Mouse (Mus musculus) effector memory CD4-positive, alpha-beta T cell, adult 7 months (primary cell): Measurements from ENCODE around the gene Arhgef7. TPM values are rescaled to one million over a fixed set of nuclear protein-coding genes. Genes with fewer than 3 reads are reported as not detected.

Experiments
- polyA plus RNA-seq: library from polyadenylated mRNA; unstranded; fragments of 100-300 nt; shearing (Covaris generic); gene quantifications from one replicate; pipeline ENCODE4 v1.2.1, GENCODE M21; 2017

The Arhgef7 gene
- polyA plus RNA-seq: 14.1 TPM

DNA sequence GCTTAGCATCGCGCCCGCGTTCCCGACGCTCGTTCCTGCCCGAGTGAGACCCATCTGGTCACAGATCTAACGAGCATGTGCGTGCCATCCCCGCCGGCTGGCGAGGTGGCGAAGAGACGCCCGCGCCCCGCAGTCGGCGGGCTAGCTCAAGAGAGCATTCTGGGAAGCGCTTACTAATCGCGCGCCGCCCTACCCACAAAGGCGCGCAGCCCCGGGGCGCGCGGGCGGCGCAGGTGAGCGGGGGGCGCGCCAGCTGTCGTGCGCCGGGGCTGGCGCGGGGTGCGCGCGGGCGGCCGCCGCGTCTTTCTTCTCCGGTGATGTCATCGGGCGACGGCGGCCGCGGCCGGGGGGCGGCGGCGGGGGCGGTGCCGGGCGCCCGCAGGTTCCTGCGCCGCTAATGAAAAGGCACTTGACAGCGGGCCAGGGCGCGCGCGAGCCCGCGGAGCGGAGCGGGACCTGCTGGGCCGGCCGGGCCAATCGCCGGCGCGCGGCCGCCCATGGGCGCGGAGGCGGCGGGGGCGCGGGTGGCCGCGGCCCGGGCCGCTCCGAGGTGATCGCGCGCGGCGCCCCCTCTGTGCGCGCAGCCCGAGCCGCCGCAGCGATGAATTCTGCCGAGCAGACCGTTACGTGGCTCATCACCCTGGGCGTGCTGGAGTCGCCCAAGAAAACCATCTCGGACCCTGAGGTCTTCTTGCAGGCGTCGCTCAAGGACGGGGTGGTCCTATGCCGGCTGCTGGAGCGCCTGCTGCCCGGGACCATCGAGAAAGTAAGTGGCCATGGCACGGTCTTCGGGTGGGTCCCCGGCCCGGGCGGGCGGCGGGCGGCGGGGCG lies at the start of gene Arhgef7:
Gene Arhgef7 (plus strand): TSS at position 71 of the 831 bp plus-strand sequence.

DNA sequence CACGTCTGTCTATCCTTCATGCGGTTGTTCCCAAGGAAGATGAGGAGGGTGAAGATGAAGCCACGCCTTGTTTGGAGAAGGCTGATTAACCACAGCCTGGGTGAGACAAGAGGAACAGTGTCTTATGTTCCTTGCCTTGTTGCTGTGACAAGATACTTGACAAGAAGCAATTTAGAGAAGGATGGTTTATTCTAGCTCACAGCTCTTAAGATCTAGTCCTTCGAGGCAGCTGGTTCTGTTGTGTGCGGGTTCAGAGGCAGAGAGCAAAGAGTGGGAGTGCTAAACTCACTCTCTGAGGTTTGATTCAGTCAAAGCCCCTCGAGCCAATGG lies 26.5 kb upstream of the Arhgef7 start, which contains the start of gene 1700016D06Rik:
Gene 1700016D06Rik (minus strand): TSS at position 31 of the 330 bp plus-strand sequence.

DNA sequence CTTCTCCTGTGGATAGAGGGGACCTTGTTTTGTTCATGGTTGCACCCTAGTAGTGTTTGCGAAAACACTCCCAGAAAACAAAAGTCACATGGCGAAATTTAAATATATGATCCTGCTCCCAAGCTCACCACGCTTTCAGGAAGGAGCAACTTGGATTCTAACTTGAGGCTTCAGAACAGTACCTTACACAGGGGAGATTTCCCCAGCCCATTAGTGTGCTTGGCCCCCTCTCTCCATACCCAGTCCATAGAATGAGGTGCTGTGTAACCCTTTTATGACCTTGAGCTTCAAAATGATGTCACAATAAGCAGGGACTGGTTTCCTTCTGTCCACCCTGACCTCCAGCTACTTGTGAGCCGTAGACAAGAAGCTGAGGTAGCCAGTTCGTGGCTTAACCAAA lies 112.7 kb downstream of the Arhgef7 start, which contains the start of gene Tex29:
Gene Tex29 (plus strand): TSS at position 301 of the 400 bp plus-strand sequence.

Other genes starting within 250 kb of the Arhgef7 start
- gene Rab20, start 249.0 kb upstream of the Arhgef7 start, polyA plus RNA-seq: 28.1 TPM
- 39.4 TPM for gene Naxd, start 230.2 kb upstream of the Arhgef7 start, polyA plus RNA-seq
- gene Cars2, start 176.9 kb upstream of the Arhgef7 start, polyA plus RNA-seq: 34.4 TPM
- 54.8 TPM for gene Ing1, start 172.2 kb upstream of the Arhgef7 start, polyA plus RNA-seq
- 94.8 TPM for gene Ankrd10, start 92.0 kb upstream of the Arhgef7 start, polyA plus RNA-seq
- not detected for gene 1700016D06Rik, start 26.7 kb upstream of the Arhgef7 start, polyA plus RNA-seq
- gene Tex29, start 112.8 kb downstream of the Arhgef7 start, polyA plus RNA-seq: 1.9 TPM